Mouse (Mus musculus) bone marrow, adult 2 months (tissue): ENCODE results near the gene Pam16.

Experiments
- CTCF ChIP-seq: fragments of 200-500 bp; IDR thresholded peaks from 2 replicates; pipeline ENCODE4 v1.5.1; 2011; ENCODE audit warnings: low read length, control low read depth; ENCODE audit not compliant: control insufficient read depth, insufficient read depth
- POLR2A ChIP-seq: fragments of 200-500 bp; IDR thresholded peaks from 2 replicates; pipeline ENCODE4 v1.6.1; 2011; ENCODE audit warnings: low read depth, mild to moderate bottlenecking, control low read depth, low read length, borderline replicate concordance; ENCODE audit not compliant: control insufficient read depth

GRCm38 (mm10) chr16:4576038-4576437, 48.8 kb downstream of the Pam16 start:
- no peak for TF ChIP-seq POLR2A
- no peak for TF ChIP-seq CTCF
